8 mouse cellular contexts compared by ENCODE assay signal in genomic region chr2:19726904-19727303, GRCm38 (mm10).
DNase-seq lines count a peak whose midpoint lies in the region; ATAC-seq lines count a peak whose summit lies in the region.

No protein-coding gene starts in this region.

- no peak overlapping the region for H3K27ac ChIP-seq in midbrain, embryonic 10.5 days (replicated peaks)
- no peak overlapping the region for H3K27ac ChIP-seq in midbrain, embryonic 16.5 days (ENCODE audit: low read length)

- H3K27me3 ChIP-seq in midbrain, embryonic 10.5 days (ENCODE audit: low read depth, poor library complexity, severe bottlenecking) = no peaks in the 10 kb centered on the region
- H3K27me3 ChIP-seq in midbrain, embryonic 16.5 days (ENCODE audit: control insufficient read depth, insufficient read depth, low read depth, low read length) = no peaks in the 10 kb centered on the region

- 7% methylated on average over 9 of the region's 9 CpGs for WGBS in midbrain, embryonic 10.5 days
- 10% methylated on average over 9 of the region's 9 CpGs for WGBS in midbrain, embryonic 16.5 days

- no peak overlapping the region for H3K4me3 ChIP-seq in midbrain, embryonic 10.5 days
- H3K4me3 ChIP-seq in midbrain, embryonic 16.5 days (ENCODE audit: low read depth, low read length) = no peak overlapping the region

- H3K36me3 ChIP-seq in midbrain, embryonic 10.5 days = no peaks in the 10 kb centered on the region
- H3K36me3 ChIP-seq in midbrain, embryonic 16.5 days (ENCODE audit: control insufficient read depth, insufficient read depth, low read length) = no peaks in the 10 kb centered on the region

- H3K9me3 ChIP-seq in midbrain, embryonic 10.5 days (replicated peaks) = no peaks in the 10 kb centered on the region
- no peaks in the 10 kb centered on the region for H3K9me3 ChIP-seq in midbrain, embryonic 16.5 days (replicated peaks; ENCODE audit: control insufficient read depth, low read length, poor library complexity, severe bottlenecking)

- ATAC-seq in midbrain, embryonic 16.5 days = no peak
- ATAC-seq in neutrophil, adult 5-6 weeks (ENCODE audit: extremely low read depth, insufficient number of reproducible peaks, low FRiP score, poor library complexity, severe bottlenecking) = peak; percentile 43; the same call in 1 of the 2 replicates
- no peak for ATAC-seq in monocyte, adult 5-6 weeks (replicated peaks; ENCODE audit: insufficient number of reproducible peaks, low FRiP score, low TSS enrichment, poor library complexity, severe bottlenecking)

- intact Hi-C loops in gastrocnemius, postnatal 14 days (cut with DNase I; ENCODE audit: low total_unique reads) = loop anchor here (5.0 to 10.0 kb wide), 3 partner anchors 188 to 312 kb away; no protein-coding TSS in a partner anchor

- H3K4me2 ChIP-seq in midbrain, embryonic 16.5 days (ENCODE audit: low read length) = no peak overlapping the region

- H3K9ac ChIP-seq in midbrain, embryonic 16.5 days (ENCODE audit: low read depth, low read length) = no peak overlapping the region

- H3K4me1 ChIP-seq in midbrain, embryonic 10.5 days = no peaks in the 10 kb centered on the region
- H3K4me1 ChIP-seq in midbrain, embryonic 16.5 days (ENCODE audit: control insufficient read depth, insufficient read depth, low read length) = no peaks in the 10 kb centered on the region

- peak; percentile 40 for DNase-seq in midbrain, embryonic 10.5 days (ENCODE audit: low spot score)
- DNase-seq in NIH3T3 (ENCODE audit: low read depth) = peak; percentile 72
- peak; percentile 34 to 54 for DNase-seq in cerebellum, adult 18-20 months
- peak; percentile 54 for DNase-seq in gastrocnemius, postnatal 14 days
- DNase-seq in layer of hippocampus, postnatal 36 days = peak; percentile 14 to 25

Comparison
In these comparisons a context has a peak if more than half of its experiments do, and no peak if none do; other contexts are left out.
1. DNase-seq: peak in every context shown above with its lines; median percentile 72 in NIH3T3; 54 in gastrocnemius, postnatal 14 days; 44 in cerebellum, adult 18-20 months; 40 in midbrain, embryonic 10.5 days; 20 in layer of hippocampus, postnatal 36 days.